Mouse (Mus musculus): ENCODE results near the gene Arsb.

DNA sequence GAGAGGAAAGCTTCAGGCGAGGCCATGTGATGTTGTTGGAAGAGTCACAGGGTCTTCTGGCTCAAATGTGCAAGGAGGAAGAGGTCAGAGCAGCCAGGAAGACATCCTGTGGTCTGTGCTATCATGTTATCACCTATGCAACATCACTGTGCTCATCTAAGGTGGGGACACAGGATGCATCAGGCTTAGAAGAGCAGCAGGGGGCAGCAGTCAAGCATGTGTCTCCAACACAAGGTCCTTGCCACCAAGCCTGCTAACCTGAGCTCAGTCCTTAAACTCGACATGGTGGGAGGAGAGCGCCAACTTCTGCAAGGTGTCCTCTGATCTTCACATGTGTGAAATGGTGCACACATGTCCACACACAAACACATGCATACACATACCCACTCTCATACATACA lies 13.9 kb downstream of the Arsb start:
- TF ChIP-seq CTCF (IDR thresholded peaks at IDR 0.05; ENCODE audit: borderline replicate concordance, control insufficient read depth, extremely low read depth, insufficient read depth, low read length, poor library complexity) = no peak
- TF ChIP-seq POLR2A (IDR thresholded peaks at IDR 0.05; ENCODE audit: control insufficient read depth, extremely low read depth, insufficient read depth, low read length, poor library complexity) = no peak

Measured in thymus, adult 2 months (tissue).